Mouse (Mus musculus) cortical plate, adult 2 months (tissue): Measurements from ENCODE around the gene Dxo.

Experiments
- CTCF ChIP-seq: fragments of 200-500 bp; IDR thresholded peaks from 2 replicates; pipeline ENCODE4 v1.5.1; 2011; ENCODE audit warnings: mild to moderate bottlenecking, control low read depth, low read length; ENCODE audit not compliant: insufficient read depth; ENCODE audit errors: extremely low read depth
- POLR2A ChIP-seq: fragments of 200-500 bp; IDR thresholded peaks from 2 replicates; pipeline ENCODE4 v1.6.1; 2011; ENCODE audit warnings: mild to moderate bottlenecking, low read length, control low read depth; ENCODE audit not compliant: insufficient read depth; ENCODE audit errors: extremely low read depth

DNA sequence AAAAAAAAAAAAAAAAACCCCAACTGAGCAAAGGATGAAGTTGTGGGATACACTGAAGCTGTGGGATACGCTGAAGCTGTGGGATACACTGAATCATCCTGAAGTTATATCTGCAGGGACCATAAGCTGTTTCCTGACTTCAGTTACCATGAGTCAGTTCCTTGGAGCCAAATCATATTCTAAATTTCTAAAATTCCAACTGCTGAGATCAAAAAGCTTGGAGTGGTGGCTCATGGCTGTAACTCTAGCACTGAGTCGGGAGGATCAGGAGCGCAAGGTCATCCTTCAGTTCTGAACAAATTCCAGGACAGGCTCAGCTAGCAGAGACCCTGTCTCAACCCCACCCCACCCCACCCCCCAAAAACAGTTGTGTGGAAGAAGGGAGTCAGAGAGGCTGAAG is 48.8 kb downstream of the Dxo start:
- TF ChIP-seq POLR2A (no peak), CTCF (no peak)
